In the genomic region with DNA sequence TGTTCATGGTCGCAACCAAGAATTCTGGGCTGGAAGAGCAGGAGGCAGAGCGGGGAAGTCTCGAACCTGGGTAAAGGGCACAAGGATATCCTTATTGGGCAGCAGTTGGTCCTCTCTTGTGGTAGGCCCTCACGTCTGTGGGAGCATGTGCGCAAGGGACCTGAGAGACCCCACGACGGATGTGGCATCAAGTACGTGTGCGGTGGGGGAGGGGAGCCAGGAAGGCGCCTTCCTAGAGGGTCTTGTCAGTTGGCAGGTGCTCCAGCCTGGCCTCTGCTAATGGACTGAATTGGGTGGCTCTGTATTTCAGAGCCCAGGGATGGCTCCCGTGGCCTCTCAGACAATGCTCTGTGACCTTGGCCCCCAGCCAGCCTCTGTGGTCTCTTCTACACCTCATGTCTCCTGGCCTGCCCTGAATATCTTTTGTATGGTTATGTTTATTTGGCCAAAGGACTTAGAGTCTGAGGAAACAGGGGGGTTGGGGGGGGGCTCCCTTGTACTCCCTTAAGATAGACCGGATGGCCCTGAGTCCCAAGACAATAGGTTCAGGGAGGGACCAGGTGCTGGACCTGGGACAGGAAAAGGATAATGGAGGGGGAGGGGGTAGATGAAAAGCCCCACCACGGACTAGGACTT, we compare ENCODE assay signal across 12 mouse cellular contexts.
DNase-seq lines count a peak whose midpoint lies in the region; ATAC-seq and TF ChIP-seq lines count a peak whose summit lies in the region.
"Had no signal": no experiment of that assay in that cellular context is flagged by ENCODE, and none has a peak within 500 bp of the region (broad histone marks: within the 10 kb centered on the region; RNA-seq: fewer than 3 reads in every experiment).

No protein-coding gene starts in this region.

- no peak for TF ChIP-seq CTCF in kidney, postnatal 0 days (IDR thresholded peaks at IDR 0.05; ENCODE audit: low read depth)
- no peak for TF ChIP-seq CTCF in stomach, postnatal 0 days (IDR thresholded peaks at IDR 0.05; ENCODE audit: low read depth)

- no peaks in the 10 kb centered on the region for H3K9me3 ChIP-seq in hindbrain, embryonic 11.5 days (ENCODE audit: control insufficient read depth, low read length)
- H3K9me3 ChIP-seq in hindbrain, embryonic 12.5 days (replicated peaks): no peaks in the 10 kb centered on the region
- no peaks in the 10 kb centered on the region for H3K9me3 ChIP-seq in kidney, postnatal 0 days (replicated peaks; ENCODE audit: low read length)
- H3K9me3 ChIP-seq in stomach, postnatal 0 days (ENCODE audit: control insufficient read depth, low read length): no peaks in the 10 kb centered on the region
- H3K9me3 ChIP-seq: neural tube, embryonic 12.5 days had no signal

- peaks cover 22% of the 10 kb centered on the region for H3K4me1 ChIP-seq in hindbrain, embryonic 11.5 days (replicated peaks; ENCODE audit: control insufficient read depth, insufficient read depth, low read length)
- H3K4me1 ChIP-seq in hindbrain, embryonic 12.5 days: peaks cover 70% of the 10 kb centered on the region
- no peaks in the 10 kb centered on the region for H3K4me1 ChIP-seq in kidney, postnatal 0 days (replicated peaks; ENCODE audit: insufficient read depth, low read length)
- H3K4me1 ChIP-seq in stomach, postnatal 0 days (replicated peaks; ENCODE audit: control insufficient read depth, insufficient read depth): no peaks in the 10 kb centered on the region

- no peaks in the 10 kb centered on the region for H3K27me3 ChIP-seq in hindbrain, embryonic 11.5 days (ENCODE audit: control insufficient read depth, insufficient read depth, low read length)
- 0 out of 2 replicates have a peak, but pooled peaks cover 2% of the 10 kb centered on the region for H3K27me3 ChIP-seq in hindbrain, embryonic 12.5 days
- no peaks in the 10 kb centered on the region for H3K27me3 ChIP-seq in kidney, postnatal 0 days (ENCODE audit: insufficient read depth, low read length)
- no peaks in the 10 kb centered on the region for H3K27me3 ChIP-seq in stomach, postnatal 0 days (ENCODE audit: control insufficient read depth, insufficient read depth, low read length)
- H3K27me3 ChIP-seq: neural tube, embryonic 12.5 days had no signal

- 85% methylated on average over 13 of the region's 13 CpGs for WGBS in hindbrain, embryonic 11.5 days
- WGBS in hindbrain, embryonic 12.5 days: 76% methylated on average over 13 of the region's 13 CpGs
- 73% methylated on average over 13 of the region's 13 CpGs for WGBS in kidney, postnatal 0 days
- 78% methylated on average over 13 of the region's 13 CpGs for WGBS in stomach, postnatal 0 days

- H3K9ac ChIP-seq in hindbrain, embryonic 11.5 days (ENCODE audit: low read depth, low read length): no peak overlapping the region
- no peak overlapping the region for H3K9ac ChIP-seq in hindbrain, embryonic 12.5 days
- no peak overlapping the region for H3K9ac ChIP-seq in kidney, postnatal 0 days (ENCODE audit: low read depth, low read length)
- no peak overlapping the region for H3K9ac ChIP-seq in stomach, postnatal 0 days (ENCODE audit: low read length)
- H3K9ac ChIP-seq: neural tube, embryonic 12.5 days had no signal

- H3K4me2 ChIP-seq in hindbrain, embryonic 11.5 days (replicated peaks; ENCODE audit: low read depth, low read length): no peak overlapping the region
- H3K4me2 ChIP-seq in hindbrain, embryonic 12.5 days (replicated peaks): no peak overlapping the region
- no peak overlapping the region for H3K4me2 ChIP-seq in kidney, postnatal 0 days (ENCODE audit: low read length)
- H3K4me2 ChIP-seq in stomach, postnatal 0 days (replicated peaks; ENCODE audit: low read depth): no peak overlapping the region
- H3K4me2 ChIP-seq: neural tube, embryonic 12.5 days had no signal

- no peak for DNase-seq in hindbrain, embryonic 11.5 days (ENCODE audit: low spot score)
- peak; percentile 68 to 77 for DNase-seq in adrenal gland, postnatal 36 days
- peak; percentile 43 for DNase-seq in kidney, postnatal 0 days (ENCODE audit: low spot score)
- peak; percentile 55 to 67 for DNase-seq in thymus, adult 18-20 months
- DNase-seq in embryo, embryonic 9.5 days (ENCODE audit: extremely low spot score): no peak
- no peak for DNase-seq in c-Kit-positive CD71-positive TER-119-positive erythroid progenitor cells, embryonic 14.5 days (ENCODE audit: low spot score)
- no peak for DNase-seq in stomach, postnatal 0 days (ENCODE audit: low spot score)
- DNase-seq: cerebellum, adult 8-10 months had no signal

- peak overlapping the region; percentile 17; the same call in 1 of the 2 replicates for H3K27ac ChIP-seq in hindbrain, embryonic 11.5 days (ENCODE audit: low read depth, low read length)
- H3K27ac ChIP-seq in hindbrain, embryonic 12.5 days: no peak overlapping the region
- H3K27ac ChIP-seq in kidney, postnatal 0 days: no peak overlapping the region
- no peak overlapping the region for H3K27ac ChIP-seq in stomach, postnatal 0 days (replicated peaks)
- H3K27ac ChIP-seq: macrophage; neural tube, embryonic 12.5 days had no signal

- no peak for ATAC-seq in hindbrain, embryonic 11.5 days (ENCODE audit: low FRiP score)
- no peak for ATAC-seq in hindbrain, embryonic 12.5 days (ENCODE audit: low FRiP score)
- ATAC-seq in kidney, postnatal 0 days (replicated peaks; ENCODE audit: low FRiP score, low read depth): no peak; the same call in 1 of the 2 replicates
- no peak for ATAC-seq in stomach, postnatal 0 days (ENCODE audit: low FRiP score, low TSS enrichment)
- ATAC-seq: CD4-positive, CD25-positive, alpha-beta regulatory T cell, adult 4 months had no signal

- H3K36me3 ChIP-seq in hindbrain, embryonic 11.5 days (ENCODE audit: control insufficient read depth, insufficient read depth, low read length): no peaks in the 10 kb centered on the region
- no peaks in the 10 kb centered on the region for H3K36me3 ChIP-seq in hindbrain, embryonic 12.5 days
- H3K36me3 ChIP-seq in kidney, postnatal 0 days (ENCODE audit: insufficient read depth, low read length): no peaks in the 10 kb centered on the region
- H3K36me3 ChIP-seq in stomach, postnatal 0 days (ENCODE audit: control insufficient read depth, insufficient read depth, low read length): no peaks in the 10 kb centered on the region
- H3K36me3 ChIP-seq: neural tube, embryonic 12.5 days had no signal

- TF ChIP-seq EP300 in stomach, postnatal 0 days (optimal IDR thresholded peaks at IDR 0.05): no peak

- H3K4me3 ChIP-seq in hindbrain, embryonic 11.5 days (ENCODE audit: low read depth, low read length): no peak overlapping the region
- H3K4me3 ChIP-seq in hindbrain, embryonic 12.5 days: no peak overlapping the region
- H3K4me3 ChIP-seq in kidney, postnatal 0 days (replicated peaks; ENCODE audit: low read depth, low read length): no peak overlapping the region
- H3K4me3 ChIP-seq in stomach, postnatal 0 days (ENCODE audit: low read depth, low read length): no peak overlapping the region
- H3K4me3 ChIP-seq: neural tube, embryonic 12.5 days had no signal

Comparison
In these comparisons a context has a peak if more than half of its experiments do, and no peak if none do; other contexts are left out.
1. DNase-seq: peak in adrenal gland, postnatal 36 days (2 of 2), kidney, postnatal 0 days (single experiment) and thymus, adult 18-20 months (2 of 2); none in hindbrain, embryonic 11.5 days (single experiment), embryo, embryonic 9.5 days (single experiment), c-Kit-positive CD71-positive TER-119-positive erythroid progenitor cells, embryonic 14.5 days (single experiment) and stomach, postnatal 0 days (single experiment).